ENCODE assay signal across 12 mouse cellular contexts in genomic region chr1:192587451-192587850, GRCm38 (mm10).
DNase-seq lines count a peak whose midpoint lies in the region; ATAC-seq and TF ChIP-seq lines count a peak whose summit lies in the region.
"Had no signal": no experiment of that assay in that cellular context is flagged by ENCODE, and none has a peak within 500 bp of the region (broad histone marks: within the 10 kb centered on the region; RNA-seq: fewer than 3 reads in every experiment).

No protein-coding gene starts in this region.

- peak; percentile 58 for DNase-seq in forebrain, postnatal 0 days
- DNase-seq in forebrain, embryonic 14.5 days (ENCODE audit: low spot score): no peak
- DNase-seq in frontal cortex, postnatal 14 days (ENCODE audit: low spot score in 2 of 2): peak; percentile 58 to 73
- DNase-seq in left cerebral cortex, postnatal 10 days (ENCODE audit: extremely low spot score in 1 of 2, low spot score in 2 of 2): peak; percentile 47 to 78
- DNase-seq in right cerebral cortex, postnatal 25 days: peak; percentile 79
- DNase-seq in adrenal gland, adult 8-10 months: no peak
- DNase-seq in neural tube, embryonic 10.5 days (ENCODE audit: extremely low spot score, low spot score): no peak
- DNase-seq in spleen, postnatal 4 days (ENCODE audit: low spot score in 2 of 2): no peak
- DNase-seq: cerebellum, adult 11-12 months; kidney, adult 8-10 months; liver, postnatal 0 days had no signal

- H3K27me3 ChIP-seq in forebrain, postnatal 0 days (ENCODE audit: insufficient read depth, low read length): no peaks in the 10 kb centered on the region
- H3K27me3 ChIP-seq in forebrain, embryonic 14.5 days (replicated peaks; ENCODE audit: control insufficient read depth, insufficient read depth, low read length): no peaks in the 10 kb centered on the region
- H3K27me3 ChIP-seq: hindbrain, embryonic 12.5 days had no signal

- H3K9ac ChIP-seq in forebrain, postnatal 0 days: no peak overlapping the region
- H3K9ac ChIP-seq in forebrain, embryonic 14.5 days (ENCODE audit: low read length): no peak overlapping the region
- H3K9ac ChIP-seq: hindbrain, embryonic 12.5 days; liver, postnatal 0 days had no signal

- 73% methylated on average over 9 of the region's 9 CpGs for WGBS in forebrain, postnatal 0 days
- WGBS in forebrain, embryonic 14.5 days: 92% methylated on average over 9 of the region's 9 CpGs

- H3K36me3 ChIP-seq in forebrain, postnatal 0 days (ENCODE audit: insufficient read depth): no peaks in the 10 kb centered on the region
- H3K36me3 ChIP-seq in forebrain, embryonic 14.5 days (ENCODE audit: control insufficient read depth, insufficient read depth, low read length): no peaks in the 10 kb centered on the region
- H3K36me3 ChIP-seq: hindbrain, embryonic 12.5 days had no signal

- peak; percentile 71 for ATAC-seq in forebrain, postnatal 0 days
- no peak for ATAC-seq in forebrain, embryonic 14.5 days
- ATAC-seq: liver, postnatal 0 days had no signal

- H3K27ac ChIP-seq in forebrain, postnatal 0 days (ENCODE audit: low read depth, low read length): peak overlapping the region; percentile 31; the same call in 1 of the 2 replicates
- no peak overlapping the region for H3K27ac ChIP-seq in forebrain, embryonic 14.5 days (ENCODE audit: low read depth, low read length)
- H3K27ac ChIP-seq: hindbrain, embryonic 12.5 days had no signal

- intact Hi-C loops in left cerebral cortex, postnatal 10 days (cut with DNase I): loop anchor here (10.0 kb wide), 1 partner anchor 133 kb away; no protein-coding TSS in a partner anchor

- H3K4me3 ChIP-seq in forebrain, postnatal 0 days (ENCODE audit: low read depth, low read length): no peak overlapping the region
- no peak overlapping the region for H3K4me3 ChIP-seq in forebrain, embryonic 14.5 days (ENCODE audit: low read depth, low read length)
- H3K4me3 ChIP-seq: hindbrain, embryonic 12.5 days had no signal

- 0 out of 2 replicates have a peak, but pooled peaks cover 4% of the 10 kb centered on the region for H3K4me1 ChIP-seq in forebrain, postnatal 0 days (ENCODE audit: insufficient read depth)
- H3K4me1 ChIP-seq in forebrain, embryonic 14.5 days (ENCODE audit: control insufficient read depth, insufficient read depth, low read length): no peaks in the 10 kb centered on the region
- H3K4me1 ChIP-seq: hindbrain, embryonic 12.5 days had no signal

- H3K9me3 ChIP-seq in forebrain, postnatal 0 days (ENCODE audit: low read length): no peaks in the 10 kb centered on the region
- H3K9me3 ChIP-seq in forebrain, embryonic 14.5 days (replicated peaks; ENCODE audit: control insufficient read depth, low read length): no peaks in the 10 kb centered on the region
- H3K9me3 ChIP-seq: hindbrain, embryonic 12.5 days had no signal

- H3K4me2 ChIP-seq in forebrain, postnatal 0 days (ENCODE audit: low read depth): no peak overlapping the region
- no peak overlapping the region for H3K4me2 ChIP-seq in forebrain, embryonic 14.5 days (ENCODE audit: low read length)
- H3K4me2 ChIP-seq: hindbrain, embryonic 12.5 days had no signal

- no peak for TF ChIP-seq CTCF in forebrain, postnatal 0 days (IDR thresholded peaks at IDR 0.05; ENCODE audit: low read depth)

Comparison
In these comparisons a context has a peak if more than half of its experiments do, and no peak if none do; other contexts are left out.
1. DNase-seq: peak in forebrain, postnatal 0 days (single experiment), frontal cortex, postnatal 14 days (2 of 2), left cerebral cortex, postnatal 10 days (2 of 2) and right cerebral cortex, postnatal 25 days (single experiment); none in forebrain, embryonic 14.5 days (single experiment), adrenal gland, adult 8-10 months (single experiment), neural tube, embryonic 10.5 days (single experiment) and spleen, postnatal 4 days (0 of 2).